Mouse (Mus musculus): Measurements from ENCODE around the gene Ctps2. TPM values are rescaled to one million over a fixed set of nuclear protein-coding genes. Genes with fewer than 3 reads are reported as not detected.
"Not testable (repeated sequence)": the region's sequence is repeated elsewhere in the genome, so short reads cannot be mapped to it uniquely, and the experiment has no call there.

The Ctps2 gene
- total and polyA plus RNA-seq, 2 experiments: 4.2 to 15.5 TPM

GRCm38 (mm10) chrX:162887931-162888511, 13.0 kb upstream of the Ctps2 start, which contains the start of gene Syap1:
Gene Syap1, minus strand, starts transcription at chrX:162888447.
- Histone ChIP-seq H3K27me3 (ENCODE audit: control insufficient read depth, insufficient read depth, low read length) (no peaks in the 10 kb centered on the region), H3K4me3 (ENCODE audit: insufficient read depth, low read depth, low read length) (peak within 1 kb of the TSS; percentile 100), H3K4me1 (ENCODE audit: control insufficient read depth, insufficient read depth, low read length) (0 out of 2 replicates have a peak, but pooled peaks cover 2% of the 10 kb centered on the region), H3K36me3 (ENCODE audit: control insufficient read depth, insufficient read depth, low read length) (no peaks in the 10 kb centered on the region), H3K9ac (ENCODE audit: low read depth, low read length) (peak within 1 kb of the TSS; percentile 98), H3K27ac (replicated peaks; ENCODE audit: insufficient read depth, low read depth, low read length) (peak within 1 kb of the TSS; percentile 92), H3K79me2 (ENCODE audit: control insufficient read depth, insufficient read depth, low read length) (peaks cover 3% of the 10 kb centered on the region; the same call in 1 of the 2 replicates)
- peak; percentile 58 for DNase-seq (ENCODE audit: extremely low read depth, low read depth, low spot score)
- TF ChIP-seq CTCF (IDR thresholded peaks at IDR 0.05; ENCODE audit: low read depth, low read length) (no peak), POLR2A (IDR thresholded peaks at IDR 0.05; ENCODE audit: extremely low read depth, insufficient read depth, low read length) (peak; percentile 80)
- under 1% methylated on average over 33 of the region's 47 CpGs for WGBS

GRCm38 (mm10) chrX:162888575-162889223, 12.3 kb upstream of the Ctps2 start:
- H3K27ac ChIP-seq (replicated peaks; ENCODE audit: insufficient read depth, low read depth, low read length); H3K79me2 ChIP-seq (ENCODE audit: control insufficient read depth, insufficient read depth, low read length): not testable (repeated sequence)

DNA sequence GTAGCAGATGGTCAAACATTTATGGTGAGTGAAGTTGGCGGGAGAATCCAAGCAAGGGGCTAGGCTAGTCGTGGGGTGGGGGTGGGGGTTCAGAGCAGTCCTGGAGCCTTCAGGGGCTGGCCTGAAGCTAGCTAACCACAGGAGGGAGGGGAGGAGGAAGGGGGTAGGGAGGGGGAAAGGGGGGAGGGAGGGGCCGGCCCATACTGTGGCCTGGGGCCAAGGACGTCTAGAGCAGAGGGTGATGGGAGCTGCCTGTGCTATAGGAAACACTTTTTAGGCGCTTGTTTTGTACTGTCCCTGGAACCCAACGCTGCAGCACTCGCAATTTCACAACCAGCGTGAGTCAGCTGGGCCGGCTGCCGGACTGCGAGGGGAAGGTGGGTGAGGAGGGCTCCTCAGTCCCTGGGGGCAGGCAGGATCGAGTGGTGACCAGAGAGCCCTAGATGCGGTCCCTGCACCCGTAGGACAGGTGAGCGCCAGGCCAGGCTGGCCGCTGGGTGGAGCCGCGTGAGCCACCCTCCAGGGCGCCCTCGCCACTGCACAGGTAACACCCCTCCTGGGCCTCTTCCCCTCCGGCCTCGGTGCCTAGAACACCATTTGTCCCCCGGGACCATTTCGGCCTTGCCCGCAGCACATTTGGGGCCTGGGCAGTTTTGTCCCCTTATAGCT, 467 bp downstream of the Ctps2 start:
- H3K4me1 ChIP-seq (ENCODE audit: control insufficient read depth, insufficient read depth, low read length): no peaks in the 10 kb centered on the region
- TF ChIP-seq CTCF (IDR thresholded peaks at IDR 0.05; ENCODE audit: low read depth, low read length) (no peak), POLR2A (IDR thresholded peaks at IDR 0.05; ENCODE audit: extremely low read depth, insufficient read depth, low read length) (no peak)
- no peaks in the 10 kb centered on the region for H3K79me2 ChIP-seq (ENCODE audit: control insufficient read depth, insufficient read depth, low read length)
- peak overlapping the region; percentile 70 for H3K4me3 ChIP-seq (ENCODE audit: insufficient read depth, low read depth, low read length)
- H3K36me3 ChIP-seq (ENCODE audit: control insufficient read depth, insufficient read depth, low read length): no peaks in the 10 kb centered on the region
- WGBS: 2% methylated on average over 23 of the region's 25 CpGs
- H3K27ac ChIP-seq (replicated peaks; ENCODE audit: insufficient read depth, low read depth, low read length): peak overlapping the region; percentile 25
- H3K9ac ChIP-seq (ENCODE audit: low read depth, low read length): peak overlapping the region; percentile 68
- no peaks in the 10 kb centered on the region for H3K27me3 ChIP-seq (ENCODE audit: control insufficient read depth, insufficient read depth, low read length)
- no peak for DNase-seq (ENCODE audit: extremely low read depth, low read depth, low spot score)

More at GRCm38 (mm10) chrX:162888575-162889223, 12.3 kb upstream of the Ctps2 start:
- not testable (repeated sequence) for H3K36me3 ChIP-seq (ENCODE audit: control insufficient read depth, insufficient read depth, low read length); H3K27me3 ChIP-seq (ENCODE audit: control insufficient read depth, insufficient read depth, low read length); H3K4me3 ChIP-seq (ENCODE audit: insufficient read depth, low read depth, low read length); H3K4me1 ChIP-seq (ENCODE audit: control insufficient read depth, insufficient read depth, low read length); DNase-seq (ENCODE audit: extremely low read depth, low read depth, low spot score); H3K9ac ChIP-seq (ENCODE audit: low read depth, low read length)
- WGBS: 77% methylated on average over 9 of the region's 25 CpGs

GRCm38 (mm10) chrX:162902040-162902734, 1.1 kb downstream of the Ctps2 start:
- DNase-seq (ENCODE audit: extremely low read depth, low read depth, low spot score): peak; percentile 44

GRCm38 (mm10) chrX:162907554-162907953, 6.5 kb downstream of the Ctps2 start:
- Histone ChIP-seq H3K79me2 (ENCODE audit: control insufficient read depth, insufficient read depth, low read length) (no peaks in the 10 kb centered on the region), H3K9ac (ENCODE audit: low read depth, low read length) (no peak overlapping the region), H3K27me3 (ENCODE audit: control insufficient read depth, insufficient read depth, low read length) (no peaks in the 10 kb centered on the region), H3K4me1 (ENCODE audit: control insufficient read depth, insufficient read depth, low read length) (no peaks in the 10 kb centered on the region), H3K27ac (replicated peaks; ENCODE audit: insufficient read depth, low read depth, low read length) (no peak overlapping the region), H3K36me3 (ENCODE audit: control insufficient read depth, insufficient read depth, low read length) (no peaks in the 10 kb centered on the region; the same call in 1 of the 2 replicates), H3K4me3 (ENCODE audit: insufficient read depth, low read depth, low read length) (no peak overlapping the region)
- no peak for DNase-seq (ENCODE audit: extremely low read depth, low read depth, low spot score)
- TF ChIP-seq CTCF (IDR thresholded peaks at IDR 0.05; ENCODE audit: low read depth, low read length): no peak
- no peak for TF ChIP-seq POLR2A (IDR thresholded peaks at IDR 0.05; ENCODE audit: extremely low read depth, insufficient read depth, low read length)
- WGBS: 30% methylated on average over 3 of the region's 3 CpGs

More at GRCm38 (mm10) chrX:162902040-162902734, 1.1 kb downstream of the Ctps2 start:
- H3K9ac ChIP-seq (ENCODE audit: low read depth, low read length): peak overlapping the region; percentile 68
- no peaks in the 10 kb centered on the region for H3K79me2 ChIP-seq (ENCODE audit: control insufficient read depth, insufficient read depth, low read length)
- H3K36me3 ChIP-seq (ENCODE audit: control insufficient read depth, insufficient read depth, low read length): no peaks in the 10 kb centered on the region
- H3K4me1 ChIP-seq (ENCODE audit: control insufficient read depth, insufficient read depth, low read length): no peaks in the 10 kb centered on the region
- WGBS: 2% methylated on average over 29 of the region's 29 CpGs
- peak overlapping the region; percentile 25 for H3K27ac ChIP-seq (replicated peaks; ENCODE audit: insufficient read depth, low read depth, low read length)
- H3K4me3 ChIP-seq (ENCODE audit: insufficient read depth, low read depth, low read length): peak overlapping the region; percentile 70
- H3K27me3 ChIP-seq (ENCODE audit: control insufficient read depth, insufficient read depth, low read length): no peaks in the 10 kb centered on the region
- TF ChIP-seq CTCF (IDR thresholded peaks at IDR 0.05; ENCODE audit: low read depth, low read length) (0 out of 2 replicates have a peak, but pooled peaks have one; percentile 2), POLR2A (IDR thresholded peaks at IDR 0.05; ENCODE audit: extremely low read depth, insufficient read depth, low read length) (0 out of 2 replicates have a peak, but pooled peaks have one; percentile 14)

Measured in liver, adult 2 months (tissue).